Mouse (Mus musculus): Measurements from ENCODE around the gene Rab30. TPM values are rescaled to one million over a fixed set of nuclear protein-coding genes. Genes with fewer than 3 reads are reported as not detected.
A peak's percentile ranks its signal among the peaks of the same experiment; 100 is the strongest.

Gene Rab30
- polyA plus RNA-seq, 1 experiment from 2014 or later: 422 TPM

DNA sequence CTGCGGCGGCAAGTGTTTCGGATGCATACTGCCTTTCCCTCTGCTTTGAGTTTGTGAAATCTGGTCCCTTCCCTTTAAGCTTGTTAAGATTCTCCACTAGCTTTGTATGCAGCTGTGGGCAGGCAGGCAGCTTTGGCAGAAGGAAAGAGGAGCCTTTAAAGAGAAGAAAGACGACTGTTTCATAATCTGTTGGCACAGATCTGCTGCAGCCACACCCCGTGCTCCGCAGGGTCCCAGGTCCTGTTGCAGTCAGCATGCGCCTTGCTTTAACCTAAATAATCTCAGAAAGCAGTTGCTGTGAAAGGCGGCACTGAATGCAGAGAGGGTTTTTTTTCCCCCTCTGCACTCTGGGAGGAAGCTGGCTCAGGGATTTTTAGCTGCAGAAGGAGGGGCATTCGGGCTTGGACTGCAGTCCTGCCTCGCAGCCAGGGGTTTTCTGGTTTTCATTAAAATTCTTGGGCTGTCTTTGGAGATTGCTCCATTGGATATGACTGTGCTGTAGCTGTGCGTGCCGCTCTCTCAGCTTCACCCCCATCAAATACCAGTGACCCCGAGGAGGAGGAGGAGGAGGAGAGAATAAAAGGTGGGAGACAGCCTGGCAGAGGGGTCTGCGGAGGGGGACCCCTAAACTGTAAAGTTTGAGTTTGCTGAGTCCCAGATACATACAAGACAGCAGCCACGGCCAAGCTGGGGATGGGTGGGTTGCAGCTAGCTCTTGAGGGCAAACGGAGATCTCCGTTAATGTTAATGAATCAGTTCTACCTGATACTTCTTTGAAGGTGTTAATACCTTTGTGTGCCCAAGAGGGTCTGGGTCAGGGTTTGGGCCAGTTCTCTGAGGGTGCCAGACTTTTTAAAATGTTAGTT is 35.9 kb downstream of the Rab30 start:
- no peak overlapping the region for H3K4me3 ChIP-seq (ENCODE audit: low read depth, low read length)
- no peak for TF ChIP-seq CTCF (IDR thresholded peaks at IDR 0.05; ENCODE audit: low read depth)
- WGBS: 33% methylated on average over 17 of the region's 17 CpGs
- no peaks in the 10 kb centered on the region for H3K27me3 ChIP-seq (replicated peaks; ENCODE audit: control insufficient read depth, insufficient read depth, low read length)
- no peaks in the 10 kb centered on the region for H3K36me3 ChIP-seq (ENCODE audit: control insufficient read depth, insufficient read depth)
- 0 out of 2 replicates have a peak overlapping the region, but pooled peaks have one; percentile 8 for H3K27ac ChIP-seq (ENCODE audit: low read depth, low read length)
- no peaks in the 10 kb centered on the region for H3K9me3 ChIP-seq (ENCODE audit: control insufficient read depth)
- no peak; the same call in 1 of the 2 replicates for ATAC-seq
- H3K4me1 ChIP-seq (replicated peaks; ENCODE audit: control insufficient read depth, insufficient read depth, low read length): peaks cover 3% of the 10 kb centered on the region; the same call in 1 of the 2 replicates
- H3K4me2 ChIP-seq (replicated peaks; ENCODE audit: low read depth): peak overlapping the region; percentile 44; the same call in 1 of the 2 replicates
- no peak overlapping the region for H3K9ac ChIP-seq (ENCODE audit: low read depth, low read length)

DNA sequence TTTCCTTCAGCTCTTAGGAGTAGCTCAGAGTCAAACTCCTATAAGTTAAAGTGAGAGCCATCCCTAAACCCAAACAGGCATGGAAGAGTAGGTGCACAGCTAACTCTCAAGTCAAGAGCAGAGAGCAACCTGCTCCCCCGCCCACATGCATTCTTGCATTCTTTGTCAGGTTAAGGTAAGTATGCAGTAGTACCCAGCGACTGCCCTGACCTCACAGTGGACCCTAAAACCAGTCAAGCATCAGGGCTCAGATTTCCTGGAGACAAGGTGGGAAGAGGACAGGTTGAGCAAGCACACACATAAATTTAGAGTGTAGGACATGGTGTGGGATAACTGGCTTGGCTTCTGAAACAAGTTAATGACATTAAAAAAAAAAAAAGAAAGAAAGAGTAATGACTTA is 37.7 kb downstream of the Rab30 start:
- no peak overlapping the region for H3K9ac ChIP-seq (ENCODE audit: low read depth, low read length)
- TF ChIP-seq CTCF (IDR thresholded peaks at IDR 0.05; ENCODE audit: low read depth): no peak
- peaks cover 3% of the 10 kb centered on the region; the same call in 1 of the 2 replicates for H3K4me1 ChIP-seq (replicated peaks; ENCODE audit: control insufficient read depth, insufficient read depth, low read length)
- no peak overlapping the region for H3K27ac ChIP-seq (ENCODE audit: low read depth, low read length)
- no peak for ATAC-seq
- 55% methylated on average over 2 of the region's 2 CpGs for WGBS
- H3K27me3 ChIP-seq (replicated peaks; ENCODE audit: control insufficient read depth, insufficient read depth, low read length): no peaks in the 10 kb centered on the region
- no peaks in the 10 kb centered on the region for H3K9me3 ChIP-seq (ENCODE audit: control insufficient read depth)
- H3K4me2 ChIP-seq (replicated peaks; ENCODE audit: low read depth): no peak overlapping the region
- H3K4me3 ChIP-seq (ENCODE audit: low read depth, low read length): no peak overlapping the region
- no peaks in the 10 kb centered on the region for H3K36me3 ChIP-seq (ENCODE audit: control insufficient read depth, insufficient read depth)

DNA sequence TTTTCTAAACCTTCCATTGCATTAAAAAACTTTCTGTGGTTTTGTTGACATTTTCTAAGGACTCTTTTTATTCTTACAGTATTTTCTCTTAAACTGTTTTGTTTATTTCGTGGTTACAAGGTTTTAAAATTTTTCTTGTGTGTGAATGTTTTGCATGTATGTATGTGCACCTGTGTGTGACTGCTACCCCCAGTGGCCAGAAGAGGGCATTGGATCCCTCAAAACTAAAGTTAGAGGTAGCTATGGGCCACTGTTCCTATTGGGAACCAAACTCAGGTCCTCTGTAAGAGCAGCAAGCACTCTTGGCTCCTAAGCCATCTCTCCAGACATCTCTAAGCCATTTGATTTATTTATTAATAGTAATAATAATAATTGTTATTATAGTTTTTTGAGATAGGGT is 40.0 kb downstream of the Rab30 start:
- Histone ChIP-seq H3K36me3 (ENCODE audit: control insufficient read depth, insufficient read depth) (no peaks in the 10 kb centered on the region), H3K4me2 (replicated peaks; ENCODE audit: low read depth) (no peak overlapping the region), H3K27me3 (replicated peaks; ENCODE audit: control insufficient read depth, insufficient read depth, low read length) (no peaks in the 10 kb centered on the region), H3K4me3 (ENCODE audit: low read depth, low read length) (no peak overlapping the region), H3K9me3 (ENCODE audit: control insufficient read depth) (no peaks in the 10 kb centered on the region), H3K4me1 (replicated peaks; ENCODE audit: control insufficient read depth, insufficient read depth, low read length) (no peaks in the 10 kb centered on the region), H3K27ac (ENCODE audit: low read depth, low read length) (no peak overlapping the region), H3K9ac (ENCODE audit: low read depth, low read length) (no peak overlapping the region)
- ATAC-seq: no peak
- peak; percentile 49 for TF ChIP-seq CTCF (IDR thresholded peaks at IDR 0.05; ENCODE audit: low read depth)
- WGBS: 91% methylated on average over 1 of the region's 1 CpGs

DNA sequence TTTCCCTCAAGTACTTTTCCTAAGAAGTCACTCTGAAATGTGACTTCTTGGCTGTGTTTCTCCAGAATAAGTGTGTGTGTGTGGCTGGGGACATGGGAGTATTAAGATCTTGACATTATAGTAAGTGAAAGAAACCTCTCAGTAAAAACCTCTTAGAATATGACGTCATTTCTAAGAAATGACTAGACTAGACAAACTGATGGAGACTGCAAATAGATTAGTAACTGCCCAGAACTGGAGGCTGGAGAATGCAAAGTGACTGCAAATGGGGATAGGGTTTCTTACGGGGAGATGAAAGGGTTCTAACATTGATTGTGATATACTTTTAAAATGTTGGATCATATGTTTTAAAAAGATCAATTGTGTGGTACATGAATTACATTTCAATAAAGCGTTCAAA is 40.5 kb downstream of the Rab30 start:
- no peak for ATAC-seq
- Histone ChIP-seq H3K4me3 (ENCODE audit: low read depth, low read length) (no peak overlapping the region), H3K4me1 (replicated peaks; ENCODE audit: control insufficient read depth, insufficient read depth, low read length) (no peaks in the 10 kb centered on the region), H3K4me2 (replicated peaks; ENCODE audit: low read depth) (no peak overlapping the region), H3K27ac (ENCODE audit: low read depth, low read length) (no peak overlapping the region), H3K9ac (ENCODE audit: low read depth, low read length) (no peak overlapping the region), H3K36me3 (ENCODE audit: control insufficient read depth, insufficient read depth) (no peaks in the 10 kb centered on the region), H3K9me3 (ENCODE audit: control insufficient read depth) (no peaks in the 10 kb centered on the region), H3K27me3 (replicated peaks; ENCODE audit: control insufficient read depth, insufficient read depth, low read length) (no peaks in the 10 kb centered on the region)
- TF ChIP-seq CTCF (IDR thresholded peaks at IDR 0.05; ENCODE audit: low read depth): no peak
- WGBS: 78% methylated on average over 3 of the region's 3 CpGs

DNA sequence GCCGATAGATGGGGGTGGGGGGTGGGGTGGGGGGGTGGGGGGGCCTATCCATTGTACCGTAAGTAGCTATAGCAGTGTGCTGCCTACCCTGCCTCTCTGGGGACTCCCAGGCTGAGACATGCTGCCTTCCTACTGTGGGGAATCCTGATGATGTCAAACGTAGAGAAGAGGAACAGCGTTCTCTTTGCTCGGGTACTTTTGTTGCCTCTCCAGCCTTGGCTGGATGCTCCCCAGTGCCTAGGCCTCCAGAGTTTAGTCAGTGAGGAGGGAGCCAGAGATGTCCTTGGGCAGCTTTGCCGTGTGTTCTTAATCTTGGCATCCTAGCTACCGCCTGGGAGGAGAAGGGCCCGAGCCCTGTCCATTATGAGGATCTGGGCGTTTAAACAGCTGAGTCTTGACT is 41.1 kb downstream of the Rab30 start:
- Histone ChIP-seq H3K27me3 (replicated peaks; ENCODE audit: control insufficient read depth, insufficient read depth, low read length) (no peaks in the 10 kb centered on the region), H3K4me3 (ENCODE audit: low read depth, low read length) (no peak overlapping the region), H3K4me1 (replicated peaks; ENCODE audit: control insufficient read depth, insufficient read depth, low read length) (no peaks in the 10 kb centered on the region), H3K9ac (ENCODE audit: low read depth, low read length) (no peak overlapping the region), H3K9me3 (ENCODE audit: control insufficient read depth) (no peaks in the 10 kb centered on the region), H3K27ac (ENCODE audit: low read depth, low read length) (no peak overlapping the region), H3K36me3 (ENCODE audit: control insufficient read depth, insufficient read depth) (no peaks in the 10 kb centered on the region), H3K4me2 (replicated peaks; ENCODE audit: low read depth) (no peak overlapping the region)
- no peak for TF ChIP-seq CTCF (IDR thresholded peaks at IDR 0.05; ENCODE audit: low read depth)
- no peak for ATAC-seq
- WGBS: 73% methylated on average over 9 of the region's 9 CpGs

DNA sequence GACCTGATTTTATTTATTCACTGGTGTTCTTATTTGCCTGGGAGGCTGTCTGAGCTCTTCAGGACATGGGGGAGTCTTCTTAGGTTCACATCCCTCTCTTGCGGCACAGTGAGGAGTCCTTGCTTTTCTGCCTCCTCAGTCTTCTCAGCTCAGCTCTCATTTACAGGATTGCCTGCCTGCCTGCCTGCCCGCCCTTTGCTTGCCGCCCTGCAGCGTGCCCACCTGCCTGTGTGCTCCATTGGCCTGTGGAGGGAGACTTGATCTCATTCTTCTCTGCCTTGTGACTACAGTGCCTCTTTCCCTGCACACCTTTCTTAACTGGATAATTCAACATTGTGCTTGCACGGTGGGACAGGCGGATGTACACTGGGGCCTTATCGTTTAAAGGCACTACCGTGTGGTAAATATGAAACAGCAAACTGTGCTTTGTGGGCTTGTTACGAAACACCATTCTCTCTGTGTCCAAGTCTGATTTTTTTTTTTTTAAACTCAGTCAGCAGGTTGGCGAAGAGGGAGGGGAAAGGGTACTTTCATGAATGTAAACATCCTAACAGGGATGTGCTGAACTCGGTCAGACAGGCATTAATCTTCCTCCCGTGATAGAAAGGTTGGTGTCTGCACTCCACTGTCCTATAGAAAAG is 41.9 kb downstream of the Rab30 start:
- Histone ChIP-seq H3K36me3 (ENCODE audit: control insufficient read depth, insufficient read depth) (no peaks in the 10 kb centered on the region), H3K4me1 (replicated peaks; ENCODE audit: control insufficient read depth, insufficient read depth, low read length) (no peaks in the 10 kb centered on the region), H3K27ac (ENCODE audit: low read depth, low read length) (no peak overlapping the region), H3K4me3 (ENCODE audit: low read depth, low read length) (no peak overlapping the region), H3K4me2 (replicated peaks; ENCODE audit: low read depth) (no peak overlapping the region), H3K9ac (ENCODE audit: low read depth, low read length) (no peak overlapping the region), H3K27me3 (replicated peaks; ENCODE audit: control insufficient read depth, insufficient read depth, low read length) (no peaks in the 10 kb centered on the region), H3K9me3 (ENCODE audit: control insufficient read depth) (no peaks in the 10 kb centered on the region)
- TF ChIP-seq CTCF (IDR thresholded peaks at IDR 0.05; ENCODE audit: low read depth): no peak
- WGBS: 65% methylated on average over 12 of the region's 12 CpGs
- no peak for ATAC-seq
